Mouse (Mus musculus) c-Kit-positive CD71-positive TER-119-negative erythroid progenitor cells, embryonic 14.5 days (primary cell): ENCODE data around the gene Dbr1.

Experiments used
- DNase-seq: peaks from one replicate; pipeline ENCODE4 v3.0.0-alpha.2; 2013; ENCODE audit warnings: low read depth

The Dbr1 gene

GRCm38 (mm10) chr9:99620196-99620595 is 44.6 kb downstream of the Dbr1 start:
- DNase-seq: no peak

- no peak for DNase-seq
These were observed 46.4 kb downstream of the Dbr1 start for GRCm38 (mm10) chr9:99622034-99622433.

- DNase-seq: no peak
These were observed 47.4 kb downstream of the Dbr1 start for GRCm38 (mm10) chr9:99622966-99623365.

GRCm38 (mm10) chr9:99624117-99624516 is 48.5 kb downstream of the Dbr1 start:
- no peak for DNase-seq

GRCm38 (mm10) chr9:99628581-99628980 is 53.0 kb downstream of the Dbr1 start:
- no peak for DNase-seq

GRCm38 (mm10) chr9:99629281-99630011 is 53.8 kb downstream of the Dbr1 start, which contains the start of gene Dzip1l:
TSS of gene Dzip1l (plus strand) at chr9:99629496.
- peak; percentile 8 for DNase-seq

- DNase-seq: no peak
These were observed 54.5 kb downstream of the Dbr1 start for GRCm38 (mm10) chr9:99630071-99630470.

GRCm38 (mm10) chr9:99630528-99631125 is 55.0 kb downstream of the Dbr1 start:
- no peak for DNase-seq

GRCm38 (mm10) chr9:99631781-99632180 is 56.2 kb downstream of the Dbr1 start:
- DNase-seq: no peak

- DNase-seq: no peak
These were observed 56.7 kb downstream of the Dbr1 start for GRCm38 (mm10) chr9:99632264-99632663.
